Mouse (Mus musculus) adrenal gland, postnatal 36 days (tissue): ENCODE measurements at regions not wholly inside any gene's neighbourhood (a gene's known extent, or its start where the extent isn't known, plus 50 kb on each side); places are given as distances from the start of the nearest gene placed in this dataset.
"Not testable (repeated sequence)": the region's sequence is repeated elsewhere in the genome, so short reads cannot be mapped to it uniquely, and the experiment has no call there.

Source experiments
- DNase-seq, 2 experiments: peaks; one replicate each; pipeline ENCODE4 v3.0.0; 2021; ENCODE audit warnings: mixed read lengths in 1 of 2

DNA sequence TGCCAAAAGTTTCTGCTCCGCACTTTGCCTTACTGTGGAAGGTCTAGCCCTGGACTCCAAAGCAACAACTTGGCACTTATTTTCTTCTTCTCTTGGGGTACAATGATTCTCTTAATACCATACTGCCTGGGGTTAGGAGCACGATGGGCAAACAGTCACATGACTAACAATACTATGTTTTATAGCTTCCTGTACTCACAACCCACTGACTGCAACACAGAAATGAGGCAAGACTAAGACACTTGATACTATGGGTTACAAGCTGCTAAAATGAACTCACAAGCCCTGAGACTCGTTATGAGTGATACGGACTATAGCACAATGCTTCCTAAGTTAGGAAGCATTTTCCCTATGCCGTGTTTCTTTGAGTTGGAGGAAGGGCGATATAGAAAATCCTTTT, 222.3 kb upstream of the Zpld1 start:
- no peak for DNase-seq

DNA sequence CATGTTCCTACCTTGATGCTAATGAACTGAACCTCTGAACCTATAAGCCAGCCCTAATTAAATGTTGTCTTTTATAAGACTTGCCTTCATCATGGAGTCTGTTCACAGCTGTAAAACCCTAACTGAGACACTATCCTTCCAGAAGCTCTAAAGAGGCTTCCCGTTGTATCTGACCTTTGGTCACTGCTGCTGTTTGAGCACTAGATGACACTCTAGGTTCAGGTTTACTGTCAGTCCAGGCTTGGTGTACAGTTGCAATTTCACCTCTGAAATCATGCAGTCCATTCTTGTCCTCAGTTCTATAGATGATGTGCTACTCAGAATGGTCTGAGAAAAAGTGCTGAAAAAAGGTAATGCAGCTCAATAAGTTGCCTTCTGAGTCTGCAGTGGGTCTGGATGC, 221.9 kb upstream of the Zpld1 start:
- peak; percentile 0 to 8 for DNase-seq

- no peak for DNase-seq
Measured at GRCm38 (mm10) chr16:55516994-55517393, 219.2 kb upstream of the Zpld1 start.

DNA sequence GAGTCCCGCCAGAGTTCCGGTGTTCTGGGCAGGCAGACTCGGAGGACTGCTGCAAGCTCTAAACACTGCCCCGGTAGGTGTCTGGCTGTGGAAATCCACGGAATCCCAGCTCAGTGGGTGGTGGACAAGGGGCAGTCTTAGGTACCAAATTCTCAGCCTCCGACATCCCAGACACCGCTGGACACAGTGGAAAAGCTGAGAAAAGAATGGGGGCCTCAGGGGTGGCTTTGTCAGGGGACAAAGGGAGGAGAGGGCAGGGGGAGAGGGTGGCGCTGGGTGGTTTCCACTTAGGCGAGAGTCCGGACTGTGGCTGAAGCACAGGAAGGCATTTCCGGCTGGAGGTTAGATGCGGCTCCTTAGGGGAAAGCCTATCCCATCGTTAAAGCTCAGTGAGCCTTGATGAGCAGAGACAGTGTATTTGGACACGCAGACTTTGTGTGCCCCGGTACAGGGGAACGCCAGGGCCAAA, 217.5 kb upstream of the Zpld1 start:
- DNase-seq = no peak

DNA sequence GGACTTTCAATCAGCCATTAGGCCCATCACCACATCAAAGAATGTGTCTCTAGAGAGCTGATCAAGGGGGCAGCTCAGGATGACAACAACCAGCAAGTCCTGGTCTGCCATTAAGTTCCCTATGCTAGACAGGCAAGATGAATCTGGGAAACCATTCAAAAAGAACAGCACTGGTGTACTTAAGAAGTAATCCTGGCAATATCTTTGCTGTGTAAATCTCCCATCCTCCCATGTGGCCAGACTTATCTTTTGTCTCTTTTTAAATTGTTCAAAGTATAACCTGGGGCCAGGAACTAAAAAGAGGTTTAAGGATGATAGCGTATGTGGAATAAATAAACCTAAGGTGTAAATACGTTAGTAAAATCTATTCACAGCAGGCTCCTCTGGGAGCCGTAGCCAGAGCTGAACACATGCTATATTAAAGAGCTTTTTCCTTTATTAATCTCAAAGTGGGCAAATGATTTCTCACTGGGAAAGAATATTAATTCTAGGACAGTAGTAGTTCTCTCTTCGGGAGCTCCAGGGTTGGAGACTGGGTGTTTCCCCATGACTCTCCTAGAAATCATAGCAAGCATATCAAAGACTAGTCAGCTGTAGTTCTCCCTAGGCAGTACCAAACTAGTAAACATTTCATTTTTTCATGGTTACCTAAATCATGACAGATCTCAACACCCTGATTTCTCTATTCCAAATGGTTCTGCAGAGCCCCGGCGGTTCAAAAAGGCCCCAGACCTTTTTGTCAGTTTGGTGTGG, 216.8 kb upstream of the Zpld1 start:
- no peak for DNase-seq

DNA sequence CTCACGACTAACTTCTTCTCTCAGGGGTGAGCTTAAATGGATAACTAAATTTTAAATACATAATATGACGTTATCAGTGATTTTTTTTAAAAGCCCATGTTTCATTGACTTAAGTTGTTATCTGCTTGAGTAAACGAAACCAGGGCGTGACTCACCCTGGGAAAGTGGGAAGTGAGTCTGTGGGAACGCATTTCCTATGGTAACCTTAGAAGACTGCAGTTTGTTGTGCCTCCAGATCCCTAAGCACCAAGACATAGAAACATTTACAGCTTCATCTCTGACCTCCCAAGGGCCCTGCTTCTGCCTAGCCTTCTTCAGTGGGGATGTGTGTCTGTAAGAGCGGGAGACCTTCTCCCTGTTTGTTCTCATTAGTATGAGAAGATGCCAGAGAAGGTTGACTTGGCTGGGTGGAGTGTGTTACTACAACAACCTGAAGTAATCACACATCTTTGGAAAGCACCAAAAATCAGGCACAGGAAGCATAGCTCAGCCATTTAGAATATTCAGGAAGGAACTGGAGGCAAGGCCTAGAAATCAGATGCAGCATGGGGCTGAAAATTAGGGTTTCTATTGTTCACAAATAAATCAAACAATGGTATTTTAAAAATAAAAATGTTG, 207.1 kb upstream of the Zpld1 start:
- no peak for DNase-seq

- no peak for DNase-seq
Measured at GRCm38 (mm10) chr16:55504274-55504673, 206.5 kb upstream of the Zpld1 start.

DNA sequence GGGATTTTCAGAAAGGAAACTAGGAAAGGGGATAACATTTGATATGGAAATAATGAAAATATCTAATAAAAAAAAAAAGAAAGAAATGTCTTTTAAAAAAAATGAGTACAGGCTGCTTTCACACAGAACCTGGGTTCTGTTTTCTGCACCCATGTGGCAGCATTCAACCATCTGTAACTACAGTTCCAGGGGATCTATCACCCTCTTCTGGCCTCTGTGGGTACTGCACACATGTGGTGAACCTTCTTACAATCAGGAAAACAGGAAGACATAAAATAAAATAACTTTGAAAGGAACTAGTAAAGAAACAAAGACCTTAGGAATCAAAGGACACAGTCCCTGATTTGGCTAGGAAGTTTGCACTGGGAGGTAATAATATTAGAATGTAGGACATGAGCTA, 205.5 kb upstream of the Zpld1 start:
- no peak for DNase-seq

GRCm38 (mm10) chr16:55499831-55500230, 202.0 kb upstream of the Zpld1 start:
- DNase-seq = not testable (repeated sequence)

DNA sequence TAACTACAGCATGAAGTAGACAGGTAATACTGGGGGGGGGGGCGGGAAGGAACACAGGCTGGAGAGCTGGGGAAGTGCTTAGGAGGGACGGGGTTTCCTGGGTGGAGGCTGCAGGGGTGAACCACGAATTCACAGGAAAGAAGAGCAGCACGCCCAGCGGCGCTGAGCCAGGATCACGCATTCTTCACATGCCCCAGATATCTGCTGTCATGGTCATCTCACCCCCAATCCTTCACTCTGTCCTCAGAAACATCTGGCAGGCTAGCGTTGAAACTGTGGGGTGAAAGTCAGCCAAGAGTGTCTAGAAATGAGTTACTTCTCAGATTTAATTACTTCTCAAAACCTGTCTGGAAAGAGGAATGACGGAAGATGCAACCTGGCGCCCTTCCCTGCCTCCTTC, 197.3 kb upstream of the Zpld1 start:
- DNase-seq = peak; percentile 10 to 11

DNA sequence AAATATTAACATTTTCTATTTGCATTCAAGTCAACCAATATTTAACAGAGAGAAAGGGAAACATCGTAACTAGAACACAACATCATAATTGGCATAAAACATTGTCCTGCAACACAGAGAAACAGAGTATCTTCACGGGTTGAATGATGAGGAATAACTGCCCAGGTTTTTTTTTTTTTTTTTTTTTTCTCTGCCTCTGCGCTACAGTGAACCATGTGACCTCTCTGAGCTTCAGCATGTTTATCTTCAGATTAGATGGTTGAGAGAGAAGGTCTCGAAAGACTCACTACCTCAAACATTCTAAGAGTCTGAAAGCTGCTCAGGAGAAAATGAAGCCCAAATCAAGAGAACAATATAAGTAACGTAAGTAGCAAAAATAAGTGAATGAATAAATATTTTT, 196.4 kb upstream of the Zpld1 start:
- DNase-seq = no peak

DNA sequence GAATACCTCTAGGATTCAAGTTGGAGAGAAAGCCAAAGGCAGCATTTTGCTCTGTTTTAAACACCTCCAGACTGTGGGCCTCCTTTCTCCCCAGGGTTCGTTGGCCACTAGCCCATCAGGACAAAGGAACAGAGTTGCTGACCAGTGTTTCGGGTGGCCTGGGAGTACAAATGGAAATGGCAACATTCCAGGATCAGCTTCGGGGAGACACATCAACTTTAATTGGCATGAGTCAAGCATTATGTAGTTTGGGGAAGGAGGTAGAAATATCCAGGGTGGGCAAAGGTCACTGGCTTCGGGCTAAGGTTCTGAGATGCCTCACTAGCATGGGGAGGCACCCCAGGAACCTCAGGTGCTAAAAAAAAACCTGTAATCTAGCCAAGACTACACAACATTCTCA, 194.3 kb upstream of the Zpld1 start:
- DNase-seq = peak in 1 of 2 experiments; percentile 46

DNA sequence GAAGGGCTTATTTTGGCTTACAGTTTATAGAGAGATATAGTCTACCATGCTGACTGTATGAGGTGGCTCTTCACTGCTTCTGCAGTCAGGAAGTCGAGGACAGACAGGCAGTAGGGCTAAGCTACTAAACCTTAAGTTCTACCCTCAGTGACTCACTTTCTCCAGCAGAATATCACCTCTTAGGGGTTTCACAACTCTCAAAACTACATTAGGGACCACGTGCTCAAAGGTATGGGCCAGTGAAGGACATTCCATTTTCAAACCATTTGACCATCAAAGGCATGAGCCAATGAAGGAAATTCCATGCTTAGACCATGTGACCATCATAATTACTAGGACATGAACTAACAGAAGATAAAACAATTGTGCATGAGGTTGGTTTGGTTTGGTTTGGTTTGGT, 186.6 kb upstream of the Zpld1 start:
- no peak for DNase-seq

GRCm38 (mm10) chr16:55480745-55481144, 183.0 kb upstream of the Zpld1 start:
- DNase-seq = no peak

GRCm38 (mm10) chr16:55480304-55480703, 182.5 kb upstream of the Zpld1 start:
- DNase-seq = no peak

DNA sequence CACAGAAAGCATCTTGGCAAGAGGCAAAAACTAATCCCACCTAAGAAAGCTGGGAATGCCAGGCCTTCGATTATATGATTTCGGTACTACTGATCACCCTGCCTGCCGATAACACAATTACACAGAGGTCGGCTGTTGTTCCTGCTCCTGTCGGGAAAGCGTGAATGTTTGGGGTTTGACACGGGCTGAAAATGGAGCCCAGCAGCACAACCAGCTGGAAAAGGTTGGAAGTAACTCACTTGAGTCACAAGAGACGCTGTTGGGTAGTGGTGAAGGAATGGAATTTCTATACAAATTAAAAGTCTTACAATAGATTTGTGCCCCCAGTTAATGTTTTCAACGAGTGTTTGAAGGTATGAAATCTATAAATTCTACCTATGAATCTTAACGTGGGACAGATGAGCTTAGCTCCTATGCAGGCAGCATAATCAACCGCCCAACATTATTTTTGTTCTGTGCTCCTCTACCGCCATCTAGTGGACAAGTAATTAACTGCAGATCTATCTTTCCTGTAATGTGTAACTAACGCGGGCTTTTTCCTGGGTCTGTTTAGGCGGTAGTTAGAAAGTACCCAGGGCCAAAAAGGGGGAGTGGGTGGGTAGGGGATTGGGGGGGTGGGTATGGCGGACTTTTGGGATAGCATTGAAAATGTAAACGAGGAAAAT, 178.9 kb upstream of the Zpld1 start:
- peak in 1 of 2 experiments; percentile 38 for DNase-seq

DNA sequence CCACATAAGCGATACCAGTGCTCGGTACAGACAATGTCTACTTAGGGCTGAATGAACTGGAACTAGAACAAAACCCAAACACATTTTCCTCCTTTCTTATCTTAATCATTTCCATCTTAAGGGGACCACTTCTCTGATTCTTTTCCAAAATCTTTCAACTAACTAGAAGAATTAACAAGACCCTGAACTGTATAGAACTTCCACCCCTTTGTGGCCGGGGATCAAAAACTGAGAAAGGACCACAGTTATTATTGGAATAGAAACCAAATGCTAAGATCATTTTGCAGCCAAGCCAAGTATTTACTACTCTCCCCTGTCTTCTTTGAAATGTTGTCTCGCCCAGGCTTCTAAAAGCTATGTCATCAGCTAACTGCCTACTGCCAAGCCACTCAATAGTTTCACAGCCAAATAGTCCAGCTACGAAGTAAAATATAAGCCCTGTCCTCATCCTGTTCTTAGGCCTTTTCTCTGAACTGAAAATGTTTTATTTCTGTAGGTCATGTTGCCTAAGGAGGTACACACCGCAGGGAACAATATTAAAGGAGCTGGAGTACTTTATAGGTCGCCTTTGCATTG, 177.3 kb upstream of the Zpld1 start:
- no peak for DNase-seq

DNA sequence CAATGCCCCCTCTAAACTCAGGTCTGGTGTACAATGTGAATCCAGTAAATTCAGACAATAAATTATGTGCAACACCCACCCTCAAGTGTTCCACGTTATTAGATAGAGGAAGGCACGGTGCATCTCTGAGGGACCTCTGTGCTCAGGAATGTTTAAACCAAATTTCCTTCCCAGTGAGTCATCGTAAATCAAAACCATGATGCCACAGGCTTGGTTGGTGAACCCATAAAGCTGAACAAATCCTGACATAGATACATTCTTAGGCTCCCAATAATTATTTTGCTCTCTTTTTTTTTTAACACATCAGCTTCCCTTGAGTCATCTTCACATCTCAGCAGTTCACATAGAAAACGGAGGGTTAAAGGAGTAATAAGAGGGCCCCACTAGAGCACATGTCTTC, 173.6 kb upstream of the Zpld1 start:
- no peak for DNase-seq

DNA sequence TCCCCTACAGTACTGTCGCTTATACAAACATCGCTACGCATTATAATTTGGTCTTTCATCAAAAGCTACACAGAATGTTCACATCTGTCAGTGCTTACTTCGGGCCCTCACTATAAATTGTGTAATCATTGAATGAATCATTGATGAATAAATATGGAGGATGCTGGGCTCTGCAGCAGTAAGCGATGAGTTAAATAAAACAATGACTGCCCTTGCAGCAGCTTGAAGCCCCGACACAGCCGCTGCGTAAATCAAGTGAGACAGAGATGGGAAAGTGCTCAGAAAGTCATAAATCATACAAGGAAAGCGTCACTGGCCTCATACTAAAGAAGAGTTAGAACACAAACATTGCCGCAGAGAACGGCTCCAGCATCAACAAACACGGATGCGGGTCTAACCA, 172.9 kb upstream of the Zpld1 start:
- DNase-seq = no peak

DNA sequence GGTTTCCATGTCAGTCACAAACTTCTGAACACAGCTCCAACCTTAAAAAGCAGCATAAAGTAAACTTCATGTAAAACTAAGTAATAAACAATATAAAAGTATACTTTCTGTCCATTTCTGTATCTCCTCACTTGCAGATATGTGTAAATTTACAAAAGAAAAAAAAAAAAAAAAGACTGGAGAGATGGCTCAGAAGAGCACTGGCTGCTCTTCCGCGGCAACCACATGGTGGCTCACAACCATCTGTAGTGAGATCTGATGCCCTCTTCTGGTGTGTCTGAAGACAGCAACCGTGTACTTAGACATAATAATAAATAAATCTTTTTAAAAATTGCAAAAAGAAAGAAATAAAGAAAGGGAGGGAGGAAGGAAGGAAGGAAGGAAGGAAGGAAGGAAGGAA, 171.9 kb upstream of the Zpld1 start:
- DNase-seq = no peak

GRCm38 (mm10) chr16:55468833-55469458, 171.2 kb upstream of the Zpld1 start:
- peak; percentile 84 to 87 for DNase-seq

DNA sequence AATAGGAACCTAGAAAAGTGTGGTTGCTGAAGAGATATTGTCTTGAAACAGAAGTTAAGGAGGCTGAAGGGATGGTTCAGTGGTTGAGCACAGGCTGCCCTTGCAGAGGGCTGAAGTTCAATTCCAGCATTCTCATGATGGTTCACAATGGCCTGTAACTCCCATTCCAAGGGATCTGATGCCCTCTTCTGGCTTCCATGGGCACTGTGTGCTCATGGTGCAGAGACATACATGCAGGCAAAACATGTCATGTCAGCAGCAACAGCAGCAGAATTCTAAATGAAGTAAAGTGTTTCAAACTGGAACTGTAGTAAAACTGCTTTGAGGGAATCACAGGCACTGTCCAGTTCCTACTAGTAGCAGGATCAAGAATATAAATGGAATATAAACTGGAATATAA, 162.7 kb upstream of the Zpld1 start:
- DNase-seq = peak; percentile 25 to 31

DNA sequence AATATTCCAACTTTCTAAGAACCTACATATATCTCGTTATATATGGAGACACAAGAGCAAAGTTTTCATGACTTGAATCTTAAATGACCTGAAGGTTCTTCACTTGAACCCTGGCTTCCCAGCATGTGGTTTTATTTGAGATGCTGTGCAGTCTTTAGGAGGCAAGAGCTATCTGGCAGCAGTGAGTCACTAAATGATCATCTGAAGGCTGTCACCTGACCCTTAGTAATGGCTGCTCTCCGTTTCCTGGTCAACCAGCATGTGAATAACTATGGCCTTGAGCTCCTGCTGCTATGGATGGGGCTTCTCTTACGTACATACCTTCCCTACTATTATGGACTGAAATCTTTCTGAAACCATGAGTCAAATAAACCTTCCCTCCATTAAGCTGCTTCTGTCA, 149.8 kb upstream of the Zpld1 start:
- no peak for DNase-seq
